Mouse (Mus musculus) lung, postnatal 14 days (tissue): ENCODE data around the gene Fam107a.

Experiments used
- DNase-seq: peaks from one replicate; pipeline ENCODE4 v3.0.0; 2021

Gene Fam107a

GRCm38 (mm10) chr14:8317194-8318097 is at the start of gene Fam107a:
Fam107a (minus strand) TSS chr14:8318023.
- no peak for DNase-seq

GRCm38 (mm10) chr14:8367121-8367520 is 49.3 kb upstream of the Fam107a start:
- DNase-seq = no peak

- no peak for DNase-seq
These were observed 48.0 kb upstream of the Fam107a start for GRCm38 (mm10) chr14:8365833-8366232.

- DNase-seq = no peak
These were observed 39.0 kb upstream of the Fam107a start for GRCm38 (mm10) chr14:8356836-8357235.

GRCm38 (mm10) chr14:8355999-8356501 is 38.2 kb upstream of the Fam107a start:
- DNase-seq = peak; percentile 74

GRCm38 (mm10) chr14:8348927-8349326 is 31.1 kb upstream of the Fam107a start:
- no peak for DNase-seq

- peak; percentile 93 for DNase-seq
These were observed 28.6 kb upstream of the Fam107a start for GRCm38 (mm10) chr14:8346255-8346997.

- DNase-seq = no peak
These were observed 27.7 kb upstream of the Fam107a start for GRCm38 (mm10) chr14:8345566-8345965.

- DNase-seq = peak; percentile 68
These were observed 24.8 kb upstream of the Fam107a start for GRCm38 (mm10) chr14:8342509-8343106.

GRCm38 (mm10) chr14:8340226-8340625 is 22.4 kb upstream of the Fam107a start:
- DNase-seq = no peak

- no peak for DNase-seq
These were observed 18.1 kb upstream of the Fam107a start for GRCm38 (mm10) chr14:8335947-8336346.

GRCm38 (mm10) chr14:8334511-8334910 is 16.7 kb upstream of the Fam107a start:
- DNase-seq = peak; percentile 17

- no peak for DNase-seq
These were observed 14.8 kb upstream of the Fam107a start for GRCm38 (mm10) chr14:8332314-8333252.

- peak; percentile 19 for DNase-seq
These were observed 13.6 kb upstream of the Fam107a start for GRCm38 (mm10) chr14:8331307-8331905.

- no peak for DNase-seq
These were observed 12.6 kb upstream of the Fam107a start for GRCm38 (mm10) chr14:8330390-8330789.

- DNase-seq = peak; percentile 17
These were observed 11.7 kb upstream of the Fam107a start for GRCm38 (mm10) chr14:8329552-8329951.

- no peak for DNase-seq
These were observed 9.5 kb upstream of the Fam107a start for GRCm38 (mm10) chr14:8327371-8327770.

GRCm38 (mm10) chr14:8326961-8327360 is 9.1 kb upstream of the Fam107a start:
- DNase-seq = no peak

GRCm38 (mm10) chr14:8325746-8326145 is 7.9 kb upstream of the Fam107a start:
- no peak for DNase-seq

- no peak for DNase-seq
These were observed 2.7 kb upstream of the Fam107a start for GRCm38 (mm10) chr14:8320528-8320927.

- DNase-seq = no peak
These were observed 1.2 kb downstream of the Fam107a start for GRCm38 (mm10) chr14:8316366-8317193.
